Mouse (Mus musculus) induced T-regulatory cell, adult 2 months (primary cell): ENCODE measurements around the gene Fry.

Experiments used
- DNase-seq: peaks from one replicate; pipeline ENCODE4 v3.0.0-alpha.2; 2012; ENCODE audit warnings: low read depth

Fry gene

DNA sequence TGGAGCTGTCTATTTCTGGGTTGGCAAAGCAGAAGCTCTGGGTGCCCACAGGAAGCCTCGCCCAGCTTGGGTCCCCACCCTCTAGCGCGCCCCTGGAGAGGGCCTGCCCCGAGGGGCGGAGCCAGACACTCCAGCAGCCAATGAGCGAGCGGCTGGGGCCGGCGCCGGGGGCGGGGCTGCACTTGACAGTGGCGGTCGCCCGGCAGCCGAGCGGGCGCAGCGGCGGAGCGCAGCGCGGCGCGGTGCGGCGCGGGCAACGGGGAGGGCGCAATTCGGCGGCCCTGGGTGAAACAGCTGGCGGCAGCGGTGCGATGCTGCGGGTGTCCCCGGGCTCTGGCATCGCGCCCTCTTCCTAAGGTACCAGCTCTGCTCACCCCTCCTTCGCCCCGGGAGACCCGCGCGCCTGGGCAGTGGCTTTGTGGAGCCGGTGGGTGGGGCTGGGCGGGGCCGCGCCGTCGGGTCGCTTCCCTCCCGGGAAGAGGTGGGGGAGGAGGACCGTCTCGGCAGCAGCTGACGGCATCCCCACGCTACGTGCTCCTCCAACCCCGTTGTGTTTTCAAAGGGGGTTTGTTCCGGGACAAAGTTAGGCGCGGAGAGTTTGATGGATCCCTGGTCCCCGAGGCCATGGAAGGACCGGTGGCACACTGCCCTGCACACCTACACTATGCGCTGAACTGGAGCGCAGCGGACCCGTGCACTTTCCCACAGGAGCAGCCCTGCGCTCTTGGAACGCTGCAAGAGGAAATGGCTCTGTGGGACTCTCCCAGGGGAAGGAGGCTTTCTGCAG, at the start of gene Fry:
TSS of gene Fry (plus strand) at position 191 of the 787 bp plus-strand sequence.
- peak; percentile 96 for DNase-seq

DNA sequence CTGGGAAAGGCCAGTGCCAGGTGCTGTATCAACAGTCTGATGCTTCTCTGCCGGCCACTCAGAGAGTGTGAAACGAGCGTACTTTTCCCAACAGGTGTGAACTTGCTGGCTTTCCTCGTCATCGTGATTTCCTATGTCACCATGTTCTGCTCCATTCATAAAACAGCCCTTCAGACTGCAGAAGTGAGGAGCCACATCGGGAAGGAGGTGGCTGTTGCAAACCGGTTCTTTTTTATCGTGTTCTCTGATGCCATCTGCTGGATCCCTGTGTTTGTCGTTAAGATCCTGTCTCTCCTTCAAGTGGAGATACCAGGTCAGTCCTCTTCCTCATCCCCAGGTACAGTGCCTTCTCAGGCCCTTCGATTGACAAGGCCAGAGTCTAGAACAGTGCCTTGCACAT, 48.4 kb upstream of the Fry start:
- no peak for DNase-seq

DNA sequence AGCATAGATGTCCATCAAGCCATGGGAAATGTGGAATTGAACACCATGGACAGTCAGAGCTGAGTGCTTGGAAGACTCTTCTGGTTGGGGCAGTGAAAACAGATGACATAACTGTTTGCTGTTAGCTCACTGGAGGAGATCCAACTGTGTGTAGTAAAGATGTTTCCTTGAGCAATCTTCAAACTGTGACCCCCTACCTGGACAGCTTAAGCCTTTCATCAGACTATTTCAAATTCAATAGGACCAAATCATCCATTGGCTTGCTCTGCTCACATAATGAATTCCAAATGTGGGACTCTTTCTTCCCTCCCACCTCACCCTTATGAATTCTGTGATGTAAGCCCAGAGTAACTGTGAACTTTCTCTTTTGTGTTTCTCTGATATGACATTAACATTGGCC, 46.7 kb upstream of the Fry start:
- no peak for DNase-seq

DNA sequence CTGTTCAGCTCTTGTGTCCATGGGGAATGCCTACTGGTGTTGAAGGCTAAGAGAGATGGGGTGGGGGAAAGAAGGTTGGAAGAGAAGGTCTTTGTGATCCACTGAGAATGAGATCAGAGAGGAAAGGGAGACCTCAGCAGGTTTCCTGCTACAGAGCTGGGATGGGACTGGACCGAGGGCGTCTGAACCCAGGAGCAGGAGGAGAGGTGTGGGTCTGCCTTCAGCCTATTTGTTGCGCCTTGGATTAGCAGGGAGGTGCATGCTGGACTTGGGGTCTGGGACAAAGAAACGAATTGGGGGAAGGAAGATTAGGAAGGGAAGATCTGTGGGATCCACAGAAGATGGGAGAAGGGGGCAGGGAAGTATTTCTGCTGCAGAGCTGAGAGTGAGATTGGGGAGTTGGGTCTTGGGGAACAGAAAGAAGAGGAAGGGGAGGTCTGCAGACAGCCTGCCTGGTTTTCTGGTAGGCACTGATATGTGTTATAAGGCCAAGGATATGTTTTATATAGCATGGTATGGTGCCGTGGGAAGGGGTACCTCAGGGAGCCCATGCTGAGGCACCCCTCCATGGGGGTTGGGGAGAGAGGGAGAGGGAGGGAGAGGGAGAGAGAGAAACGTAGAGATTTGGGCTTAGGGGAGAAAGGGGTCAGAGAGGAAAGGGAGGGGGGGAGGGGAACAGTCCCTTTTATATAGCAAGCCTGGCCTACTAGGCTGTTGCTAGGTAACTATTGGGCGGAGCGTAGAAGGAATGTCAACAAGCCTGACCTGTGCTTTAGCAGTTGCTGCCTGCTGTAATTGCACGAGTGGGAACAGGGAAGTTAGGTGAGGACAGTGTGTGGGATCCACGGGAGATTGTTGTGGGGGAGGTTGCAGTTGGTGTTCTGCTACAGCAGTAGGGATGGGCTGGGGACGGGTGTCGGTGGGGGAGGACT, 38.3 kb upstream of the Fry start:
- DNase-seq: no peak

DNA sequence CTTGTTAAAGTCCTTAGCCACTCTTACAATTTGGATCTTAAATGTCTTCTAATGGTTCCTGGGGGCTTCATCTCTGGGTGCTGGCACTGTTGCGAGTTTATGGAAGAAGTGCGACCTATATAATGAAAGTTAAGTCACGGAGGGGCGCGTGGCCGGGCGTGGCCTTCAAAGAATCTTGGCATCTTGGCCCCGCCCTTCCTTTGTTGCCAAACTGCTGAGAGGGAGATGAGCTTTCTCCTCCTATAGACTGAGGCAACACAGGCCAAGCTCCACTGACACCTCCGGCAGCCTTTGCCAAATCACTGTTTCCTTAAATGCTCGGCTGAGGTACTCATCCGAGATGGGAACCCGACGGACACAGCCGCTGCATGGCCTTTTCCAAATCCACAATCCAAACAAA, 35.7 kb upstream of the Fry start:
- no peak for DNase-seq

DNA sequence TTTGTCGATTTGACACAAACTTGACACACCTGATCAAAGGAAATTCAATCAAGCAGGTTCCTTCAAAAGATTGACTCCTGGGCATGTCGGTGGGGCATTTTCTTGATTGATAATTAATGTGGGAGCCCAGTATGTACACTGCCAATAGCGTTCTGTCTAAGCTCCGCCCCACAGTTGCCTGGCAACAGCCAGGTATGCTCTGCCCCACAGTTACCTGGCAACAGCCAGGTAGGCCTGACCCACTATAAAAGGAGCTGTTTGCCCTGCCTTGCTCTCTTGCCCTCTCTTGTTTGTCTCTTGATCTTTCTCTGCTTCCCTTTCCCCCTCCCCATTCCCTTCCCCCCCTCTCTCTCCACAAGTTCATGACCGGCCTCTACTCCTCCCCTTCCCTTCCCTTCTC, 35.3 kb upstream of the Fry start:
- no peak for DNase-seq

DNA sequence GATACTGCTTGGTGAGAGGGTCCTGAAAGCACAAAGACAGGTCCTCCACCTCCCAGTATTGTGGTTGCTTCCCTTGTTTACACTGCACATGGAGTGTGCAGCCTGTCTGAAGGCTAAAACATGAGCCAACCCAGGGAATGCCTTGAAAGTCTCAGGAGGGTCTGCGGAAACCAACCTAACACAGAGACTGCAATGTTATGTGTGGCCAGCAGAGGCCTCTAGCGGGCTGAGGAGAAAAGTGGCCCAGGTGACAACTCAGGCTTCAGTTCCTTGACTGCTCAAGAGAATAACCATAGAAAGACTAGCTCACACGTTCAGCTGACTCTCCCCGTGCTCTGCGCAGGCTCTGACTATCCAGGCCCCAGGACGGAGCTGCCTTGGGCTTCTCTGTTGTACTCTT, 20.8 kb upstream of the Fry start:
- DNase-seq: peak; percentile 61

DNA sequence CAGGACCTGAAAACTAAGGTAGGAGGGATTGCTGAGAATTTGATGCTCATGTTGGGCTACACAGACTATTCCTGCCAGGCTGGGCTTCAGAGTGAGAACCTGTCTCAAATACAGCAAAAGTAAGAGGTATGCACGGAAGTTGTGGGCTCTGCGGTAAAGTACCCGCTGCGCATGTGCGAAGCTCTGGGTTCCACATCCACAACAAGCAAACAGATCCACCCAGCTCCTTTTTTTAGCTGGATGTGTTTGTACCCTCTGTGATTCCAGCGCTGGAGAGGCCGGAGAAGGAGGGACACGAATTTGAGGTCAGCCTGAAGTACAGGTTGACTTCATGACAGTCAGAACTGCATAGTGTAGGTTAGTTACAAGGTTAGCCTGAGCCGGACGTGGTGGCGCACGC, 19.7 kb upstream of the Fry start:
- no peak for DNase-seq

DNA sequence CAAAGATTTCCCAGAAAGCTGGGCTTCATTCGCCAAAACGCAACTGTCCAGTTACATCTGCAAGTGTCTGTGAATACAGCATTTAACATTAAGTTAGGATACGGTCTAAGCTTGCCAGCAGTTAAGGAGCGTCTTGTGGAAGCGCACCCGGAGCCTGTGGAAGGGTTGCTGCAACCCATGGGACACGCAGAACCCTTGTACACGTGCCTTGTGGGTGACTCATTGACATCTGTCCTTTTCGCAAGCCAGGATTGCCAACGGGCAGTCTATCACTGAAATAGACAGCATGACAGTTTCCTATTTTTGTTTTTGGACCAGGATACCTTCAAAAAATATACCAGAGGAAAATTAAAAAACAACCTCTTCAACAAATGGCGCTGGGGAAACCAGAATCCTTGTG, 16.7 kb upstream of the Fry start:
- no peak for DNase-seq

DNA sequence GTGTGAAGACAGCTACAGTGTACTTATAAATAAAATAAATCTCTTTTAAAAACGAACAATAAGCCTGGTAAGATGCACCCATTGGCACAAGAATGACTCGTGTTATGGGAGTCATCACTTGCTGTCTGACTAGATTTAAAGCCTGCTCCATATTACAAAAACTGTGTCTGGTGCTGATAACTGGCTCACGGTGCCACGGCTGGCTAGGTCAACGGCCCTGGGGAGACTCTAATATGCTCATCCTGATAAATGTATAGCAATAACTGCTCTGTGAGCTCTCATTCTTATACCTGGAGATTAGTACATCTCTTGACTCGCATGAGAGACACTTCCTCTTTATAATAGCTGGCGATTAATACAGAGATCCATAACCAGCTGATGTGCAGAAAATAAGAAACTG, 12.1 kb upstream of the Fry start:
- no peak for DNase-seq

DNA sequence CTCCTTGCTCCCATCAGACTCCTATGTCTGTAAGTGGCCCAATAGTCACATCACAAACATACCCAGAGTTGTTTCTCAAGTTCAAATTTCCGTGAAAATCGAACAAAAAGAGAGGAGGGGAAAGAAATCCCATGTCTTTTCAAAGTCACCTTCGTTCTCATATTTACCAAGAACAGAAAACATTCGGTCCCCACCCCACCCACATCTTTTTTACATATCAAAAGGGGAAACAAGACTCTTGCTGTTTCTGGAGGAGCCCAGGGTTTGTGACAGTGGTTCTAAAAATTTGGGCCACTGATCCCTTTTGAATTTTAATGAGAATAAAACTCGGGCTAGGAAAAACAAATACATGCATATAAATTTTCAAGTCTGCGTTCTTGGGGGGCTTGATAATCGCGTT, 7.2 kb upstream of the Fry start:
- DNase-seq: no peak

DNA sequence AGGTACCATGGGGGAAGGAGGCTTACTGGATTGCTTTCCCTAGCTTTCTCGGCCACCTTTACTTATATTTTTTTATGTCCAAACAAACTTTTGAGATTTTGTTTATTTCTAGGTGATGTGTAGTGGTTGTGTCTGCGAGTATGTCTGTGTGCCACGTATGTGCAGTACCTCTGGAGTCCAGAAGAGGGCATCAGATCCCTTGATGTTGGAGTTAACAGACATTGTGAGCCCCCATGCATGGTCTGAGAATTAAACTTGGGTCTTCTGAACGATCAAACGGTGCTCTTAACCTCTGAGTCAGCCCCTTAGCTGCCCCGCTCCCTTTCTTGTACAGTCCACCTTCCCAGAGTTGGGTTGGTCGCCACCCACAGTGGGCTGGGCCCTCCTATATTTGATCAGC, 4.4 kb upstream of the Fry start:
- peak; percentile 72 for DNase-seq

DNA sequence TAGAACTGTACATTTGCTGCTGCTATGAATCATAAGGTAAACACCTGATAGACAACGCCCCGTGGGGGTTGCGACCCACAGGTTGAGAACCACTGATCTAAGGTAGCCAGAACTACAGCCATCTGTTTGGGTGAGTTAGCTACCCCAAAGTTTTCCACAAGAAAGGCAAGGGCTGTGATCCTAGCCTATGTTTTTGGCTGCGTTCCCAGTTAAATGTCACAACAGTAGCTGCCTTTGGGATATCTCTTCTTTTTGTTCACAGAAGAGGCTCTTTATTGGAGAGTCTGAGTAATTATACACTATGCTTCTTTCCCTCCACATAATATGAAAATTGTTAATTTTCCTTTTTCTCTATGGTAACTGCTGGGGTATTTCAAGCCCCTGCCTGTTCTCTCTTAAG, 3.7 kb upstream of the Fry start:
- no peak for DNase-seq

DNA sequence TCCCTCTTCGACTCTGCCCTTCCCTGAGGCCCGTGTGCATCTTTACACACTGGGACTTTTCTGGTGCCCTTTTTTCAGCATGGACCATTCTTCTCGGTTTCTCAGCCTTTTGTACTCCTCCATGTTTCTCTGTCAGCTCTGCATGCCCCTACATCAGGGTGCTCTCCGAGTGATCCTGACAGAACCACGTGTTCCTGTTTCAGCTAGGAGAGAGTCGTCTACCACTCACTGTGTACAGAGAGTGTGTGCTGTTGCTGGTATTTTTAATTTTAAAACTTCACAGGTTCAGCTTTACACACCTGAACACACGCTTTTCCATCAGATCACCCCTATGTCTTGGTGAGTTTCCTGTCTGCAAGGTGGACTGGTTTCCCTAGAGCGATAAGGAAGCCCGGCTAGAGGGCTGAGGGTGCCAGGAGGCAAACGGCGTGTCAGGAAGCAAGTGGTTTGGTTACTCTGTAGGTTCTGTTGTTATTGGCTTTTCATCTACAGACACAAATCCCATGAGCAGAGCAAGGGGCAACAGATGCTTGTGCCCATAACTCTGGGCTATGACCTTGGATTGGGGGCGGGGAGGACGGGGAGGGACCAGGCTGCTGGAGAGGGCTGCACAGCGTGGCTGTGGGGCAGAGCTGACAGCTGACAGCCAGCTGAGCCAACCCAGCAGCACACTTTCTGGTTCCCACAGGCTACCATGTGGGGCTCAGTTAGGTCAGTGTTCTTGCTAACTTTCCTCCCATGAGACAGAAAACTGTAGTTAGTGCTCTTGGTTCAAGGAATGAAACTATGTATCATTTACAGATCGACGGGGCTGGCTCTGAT, 3.0 kb upstream of the Fry start:
- DNase-seq: peak; percentile 35

DNA sequence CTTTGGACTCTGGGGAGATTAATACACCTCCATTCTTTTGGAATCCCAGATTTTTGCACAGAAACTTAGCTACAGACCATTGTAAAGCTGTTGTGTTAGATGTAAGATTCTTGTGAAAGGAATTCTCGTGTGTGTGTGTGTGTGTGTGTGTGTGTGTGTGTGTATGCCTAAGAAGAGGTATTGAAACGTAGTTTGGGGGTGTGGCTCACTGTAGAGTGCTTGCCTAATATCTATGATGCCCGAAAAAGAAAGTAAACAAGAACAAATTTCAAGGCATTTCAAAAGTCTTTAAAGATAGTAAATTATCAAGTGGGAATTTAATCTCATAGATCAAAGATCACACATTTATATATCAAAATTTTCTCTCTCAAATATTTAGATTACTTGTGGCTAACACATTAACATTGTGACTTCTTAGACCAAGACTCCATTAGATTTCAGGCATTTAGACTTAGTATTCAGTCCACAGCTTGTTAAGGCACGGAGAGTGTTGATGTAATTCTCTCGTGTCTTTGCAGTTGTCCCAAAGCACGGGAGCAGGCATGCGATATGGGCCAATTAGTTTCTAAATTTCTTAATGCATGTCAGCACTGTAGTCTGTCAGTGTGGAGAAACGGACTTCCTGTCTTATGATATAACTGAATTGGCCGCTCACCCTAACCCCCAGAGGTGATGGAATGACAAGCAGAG, 2.1 kb upstream of the Fry start:
- peak; percentile 33 for DNase-seq

DNA sequence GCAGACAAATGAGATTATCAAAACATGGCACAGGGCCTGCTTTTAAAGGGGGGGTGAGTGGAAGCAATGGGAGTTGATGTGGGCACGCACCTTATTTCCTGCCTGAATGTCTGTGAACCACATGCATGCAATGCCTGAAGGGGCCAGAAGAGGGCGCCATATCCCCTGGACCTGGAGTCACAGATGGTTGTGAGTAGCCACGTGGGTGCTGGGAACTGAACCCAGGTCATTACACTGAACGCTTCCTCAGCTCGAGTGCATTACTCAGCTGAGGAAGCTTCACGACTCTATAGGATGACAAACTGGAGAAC, 1.6 kb upstream of the Fry start:
- DNase-seq: peak; percentile 62

DNA sequence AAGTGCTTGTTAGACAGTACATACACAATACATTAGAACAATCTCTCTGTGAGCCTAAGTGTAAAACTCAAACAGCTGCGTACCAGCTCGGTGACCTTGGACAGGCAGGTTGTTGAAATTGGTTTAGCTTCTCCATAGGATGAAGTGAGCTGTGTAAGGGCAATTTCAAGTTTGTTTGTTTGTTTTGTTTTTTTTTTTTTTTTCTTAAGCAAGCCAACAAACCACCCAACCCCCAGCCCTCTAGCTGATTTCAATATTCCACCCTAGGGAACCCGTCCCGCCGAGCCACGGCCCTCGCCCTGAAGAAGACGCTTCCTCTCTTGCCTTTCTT, 356 bp upstream of the Fry start:
- DNase-seq: no peak

DNA sequence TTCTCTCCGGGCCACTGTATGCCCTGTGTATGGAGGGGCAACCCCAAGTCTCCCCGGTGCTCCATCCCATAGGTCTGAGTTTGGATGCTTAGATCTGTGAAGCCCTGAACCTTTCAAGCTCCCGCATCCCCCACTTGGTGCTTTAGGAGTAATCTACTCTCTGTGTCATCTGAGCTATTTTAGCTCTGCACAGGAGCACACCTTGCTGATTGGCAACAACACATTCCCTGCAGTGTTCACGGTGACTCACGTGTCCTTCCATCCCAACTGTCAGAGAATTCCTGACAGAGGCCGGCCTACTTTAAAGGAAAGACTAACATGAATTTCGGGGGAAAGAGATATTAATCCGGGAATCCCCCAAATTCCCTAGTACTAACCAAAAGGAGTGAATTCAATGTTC, 2.2 kb downstream of the Fry start:
- no peak for DNase-seq

DNA sequence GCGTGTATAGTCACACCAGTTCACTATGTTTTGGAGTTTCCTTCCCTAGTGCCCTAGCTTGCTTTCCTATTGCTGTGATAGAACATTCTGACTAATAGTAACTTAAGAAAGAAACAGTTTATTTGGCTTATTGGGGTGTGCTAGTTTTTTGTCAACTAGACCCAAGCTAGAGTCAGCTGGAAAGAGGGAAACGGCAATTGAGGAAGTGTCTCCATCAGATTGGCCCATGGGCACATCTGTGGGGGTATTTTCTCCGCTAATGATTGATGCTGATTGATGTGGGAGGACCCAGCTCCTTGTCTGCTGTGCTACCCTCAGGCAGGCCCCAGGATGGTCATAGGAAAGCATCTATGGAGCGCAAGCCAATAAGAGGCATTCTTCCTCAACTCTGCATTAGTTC, 3.6 kb downstream of the Fry start:
- no peak for DNase-seq

DNA sequence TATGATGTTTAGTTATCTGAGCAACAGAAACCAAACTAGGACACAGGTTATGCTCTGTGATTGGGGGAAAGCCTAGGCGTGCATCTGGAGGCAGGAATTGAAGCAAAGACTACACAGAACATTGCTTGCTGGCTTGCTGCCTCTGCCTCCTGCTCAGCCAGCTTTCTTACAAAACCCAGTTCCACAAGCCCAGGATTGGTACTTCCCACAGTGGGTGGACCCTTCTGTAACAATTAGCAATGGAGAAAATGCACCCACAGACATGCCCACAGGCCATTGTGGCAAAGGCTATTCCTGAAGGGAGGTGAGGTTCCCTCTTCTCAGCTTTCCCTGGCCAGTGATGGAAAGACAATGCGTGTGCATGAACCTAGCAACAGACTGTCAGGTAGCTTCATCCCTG, 4.1 kb downstream of the Fry start:
- DNase-seq: no peak

DNA sequence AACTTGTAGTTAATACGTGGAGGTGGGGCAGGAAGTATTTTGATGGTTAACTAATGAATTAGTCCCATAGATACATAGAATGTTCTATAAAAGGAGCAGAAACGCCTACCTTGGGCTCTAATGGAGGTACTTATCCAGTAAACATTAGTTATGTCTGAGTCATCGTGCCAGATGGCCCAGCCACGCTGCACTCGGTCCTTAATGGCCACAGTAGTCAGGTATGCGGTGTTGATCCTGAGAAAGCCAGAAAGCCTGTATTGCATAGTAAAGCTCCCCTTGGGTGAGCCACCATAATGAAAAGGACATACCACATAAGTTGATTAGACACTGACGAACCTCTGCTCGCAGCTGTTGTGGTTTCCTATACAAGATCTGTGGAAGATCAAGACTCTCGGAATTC, 7.5 kb downstream of the Fry start:
- DNase-seq: no peak

DNA sequence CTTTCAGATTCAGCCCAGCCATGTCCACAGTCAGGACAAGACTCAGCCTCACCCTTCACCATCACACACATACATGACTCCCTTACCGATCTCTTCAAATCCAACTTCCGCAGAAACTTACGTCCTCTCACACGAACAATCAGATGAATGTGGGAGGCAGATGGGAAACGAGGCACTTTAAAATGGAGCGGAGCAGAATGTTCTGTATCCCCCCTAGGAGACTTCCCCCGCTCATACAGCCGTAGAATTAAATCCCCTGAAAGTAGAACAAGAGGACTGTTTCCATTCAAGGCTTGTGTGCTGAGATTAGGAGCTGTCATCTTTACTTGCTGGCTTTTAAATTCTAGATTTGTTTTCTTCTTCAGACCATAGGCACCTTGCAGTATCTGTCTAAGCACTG, 10.0 kb downstream of the Fry start:
- DNase-seq: no peak
